Mouse (Mus musculus): ENCODE data around the gene Olfr1393.
A peak's percentile ranks its signal among the peaks of the same experiment; 100 is the strongest.
"Not testable (repeated sequence)": the region's sequence is repeated elsewhere in the genome, so short reads cannot be mapped to it uniquely, and the experiment has no call there.

The Olfr1393 gene

GRCm38 (mm10) chr11:49308547-49308946 is 30.4 kb downstream of the Olfr1393 start:
- not testable (repeated sequence) for DNase-seq (ENCODE audit: low read depth, low spot score)

DNA sequence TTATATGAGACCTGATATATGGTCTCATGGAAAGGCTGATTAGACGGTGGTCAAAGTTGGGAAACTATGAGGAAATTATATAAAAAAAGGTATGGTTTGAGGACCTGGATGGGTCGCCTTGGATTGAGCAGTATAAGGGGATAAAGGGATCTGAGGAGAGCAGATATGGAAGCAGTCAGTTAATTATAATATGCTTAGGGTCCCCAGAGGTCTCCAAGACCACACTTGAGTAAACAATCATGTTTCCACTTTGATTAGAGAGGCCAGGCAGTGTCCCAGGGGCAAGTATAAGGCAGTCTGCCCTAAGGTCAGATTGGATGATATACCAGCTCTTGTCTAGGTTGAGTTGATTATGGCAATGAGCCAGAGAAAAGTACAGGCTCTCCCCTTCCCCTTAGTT is 44.3 kb downstream of the Olfr1393 start, which contains the start of gene Olfr1391:
Gene Olfr1391, plus strand, starts transcription at position 301 of the 400 bp plus-strand sequence.
- DNase-seq (ENCODE audit: low read depth, low spot score): no peak

DNA sequence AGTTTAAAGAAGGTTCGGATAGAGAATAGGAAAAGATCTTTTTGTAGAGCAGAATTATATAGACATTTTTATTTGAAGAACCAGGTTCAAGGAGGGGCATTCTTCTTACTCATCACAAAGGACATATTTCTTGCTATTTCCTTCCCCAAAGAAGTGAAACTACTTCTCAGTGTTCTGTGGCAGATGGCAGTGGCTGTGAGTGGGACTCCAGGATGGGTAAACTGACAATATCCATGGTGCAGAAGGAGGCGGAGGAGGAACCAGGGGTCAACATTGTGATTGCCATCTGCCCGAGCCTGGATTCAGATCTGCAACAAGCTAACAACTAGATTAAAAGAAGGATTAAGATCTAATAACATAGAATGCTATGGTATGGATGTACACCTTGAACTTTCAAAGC is 48.6 kb downstream of the Olfr1393 start:
- peak; percentile 63 for DNase-seq (ENCODE audit: low read depth, low spot score)

DNA sequence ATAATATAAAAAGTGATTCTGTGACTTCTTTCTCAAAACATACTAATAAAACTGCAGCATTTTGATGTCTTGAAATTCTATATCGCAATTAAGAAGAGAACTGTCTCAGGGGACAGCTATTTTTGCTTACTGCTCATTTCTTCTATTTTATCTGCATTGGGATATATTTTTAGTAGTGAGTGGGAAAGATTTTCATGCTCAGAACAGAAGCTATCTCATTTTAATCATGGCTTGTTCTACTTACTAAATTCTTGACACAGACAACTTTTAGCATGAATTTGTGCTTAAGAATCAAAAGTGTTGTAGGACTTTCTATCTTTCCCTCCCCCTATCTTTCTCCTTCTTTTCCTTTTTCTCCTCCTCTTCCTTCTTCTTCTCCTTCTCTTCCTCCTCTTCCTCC is 51.6 kb downstream of the Olfr1393 start:
- DNase-seq (ENCODE audit: low read depth, low spot score): peak; percentile 55
